Mouse (Mus musculus) right cerebral cortex, postnatal 4 days (tissue): ENCODE results near the gene Clps.
A peak's percentile ranks its signal among the peaks of the same experiment; 100 is the strongest.
"Not testable (repeated sequence)": the region's sequence is repeated elsewhere in the genome, so short reads cannot be mapped to it uniquely, and the experiment has no call there.

Experiments
- DNase-seq: peaks from one replicate; pipeline ENCODE4 v3.0.0-alpha.2; 2022

Gene Clps

DNA sequence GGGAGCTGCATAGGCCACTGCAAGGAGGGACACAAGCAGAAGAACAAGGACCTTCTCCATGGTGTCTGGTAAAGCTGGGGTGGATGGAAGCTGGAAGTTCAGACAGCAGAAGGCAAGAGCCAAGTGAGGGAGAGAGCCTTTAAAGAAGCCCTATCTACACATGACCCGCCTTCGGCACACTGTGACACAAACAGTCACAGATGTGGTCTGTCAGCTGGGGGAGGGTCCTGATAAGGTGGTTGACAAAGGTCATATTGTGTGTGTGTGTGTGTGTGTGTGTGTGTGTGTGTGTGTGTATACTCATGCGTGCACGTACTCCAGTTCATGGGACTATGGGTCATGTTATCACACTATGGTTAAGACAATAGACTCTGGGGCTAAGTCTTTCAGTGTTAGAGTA is at the start of gene Clps:
TSS of gene Clps (minus strand) at position 169 of the 400 bp plus-strand sequence.
- DNase-seq: no peak

- DNase-seq: no peak
Observed at GRCm38 (mm10) chr17:28609543-28609942, 49.0 kb upstream of the Clps start.

DNA sequence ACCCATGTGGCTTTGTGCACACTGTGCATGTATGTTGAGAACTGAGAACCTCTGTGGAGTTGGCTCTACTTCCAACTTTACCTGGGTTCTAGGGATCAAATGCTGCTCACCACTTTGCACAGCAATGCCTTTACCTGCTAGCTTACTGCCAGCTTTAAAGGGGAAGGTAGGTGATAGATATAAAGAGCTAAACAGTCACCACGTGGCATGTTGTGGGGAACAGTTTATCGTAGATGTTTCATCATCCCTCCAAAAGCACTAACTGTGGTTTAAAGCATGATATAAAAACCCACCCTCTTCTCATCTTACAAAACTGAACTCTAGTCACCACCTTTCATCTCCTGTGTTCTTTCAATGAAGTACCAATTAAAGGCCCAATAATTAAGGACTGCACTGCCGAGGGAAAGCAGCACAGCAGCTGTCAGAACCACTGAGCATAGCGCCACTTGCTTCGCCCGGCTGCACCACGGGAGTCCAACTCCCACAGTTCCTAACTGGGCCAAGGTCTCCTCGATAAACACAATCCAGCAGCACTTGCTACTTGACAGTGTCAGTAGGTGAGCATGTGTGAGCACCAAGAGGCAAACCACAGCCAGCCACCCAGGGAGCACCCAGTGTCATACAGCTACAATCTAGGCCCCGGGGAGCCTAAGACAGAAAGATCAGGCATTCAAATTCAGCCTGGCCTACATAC is 41.1 kb upstream of the Clps start:
- DNase-seq: no peak

DNA sequence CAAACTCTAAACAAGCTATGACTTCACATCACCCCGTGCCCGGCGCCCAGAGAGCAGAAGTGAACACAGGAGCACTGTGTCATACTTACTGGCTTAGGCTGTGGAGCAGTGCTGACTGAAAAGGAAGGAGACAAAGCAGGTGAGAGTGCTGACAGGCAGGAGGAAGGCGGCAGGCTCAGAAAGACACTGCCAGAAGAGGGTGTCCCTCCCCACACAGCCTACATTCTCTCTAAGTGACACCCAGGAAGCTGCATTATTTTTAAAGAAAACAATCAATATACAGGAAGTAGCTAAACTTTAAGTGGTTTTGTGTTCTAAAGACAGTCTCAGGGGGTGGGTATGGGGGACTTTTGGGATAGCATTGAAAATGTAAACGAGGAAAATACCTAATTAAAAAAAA is 40.2 kb upstream of the Clps start:
- no peak for DNase-seq

GRCm38 (mm10) chr17:28593965-28594364 is 33.4 kb upstream of the Clps start:
- no peak for DNase-seq

- peak; percentile 89 for DNase-seq
Observed at GRCm38 (mm10) chr17:28592998-28593397, 32.4 kb upstream of the Clps start.

DNA sequence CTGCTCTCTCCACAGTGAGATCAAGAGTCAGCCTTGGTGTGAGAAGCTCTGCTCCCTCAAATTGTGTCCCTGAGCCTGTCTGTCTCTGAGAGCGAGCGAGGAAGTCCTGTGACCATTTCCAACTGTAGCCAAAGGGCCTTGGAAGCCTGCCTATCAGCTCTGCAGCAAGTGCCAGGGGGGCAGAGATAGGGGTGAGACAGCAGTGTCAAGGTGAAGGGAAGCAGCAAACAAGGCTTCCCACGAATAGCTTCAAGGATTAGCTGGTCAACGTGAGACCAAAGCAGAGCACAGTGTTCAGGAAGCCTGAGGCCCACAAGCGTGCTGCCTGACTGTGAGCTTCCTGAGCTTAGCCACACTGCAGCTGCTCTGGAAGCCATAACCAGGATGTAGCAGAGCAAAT is 30.9 kb upstream of the Clps start:
- DNase-seq: no peak

DNA sequence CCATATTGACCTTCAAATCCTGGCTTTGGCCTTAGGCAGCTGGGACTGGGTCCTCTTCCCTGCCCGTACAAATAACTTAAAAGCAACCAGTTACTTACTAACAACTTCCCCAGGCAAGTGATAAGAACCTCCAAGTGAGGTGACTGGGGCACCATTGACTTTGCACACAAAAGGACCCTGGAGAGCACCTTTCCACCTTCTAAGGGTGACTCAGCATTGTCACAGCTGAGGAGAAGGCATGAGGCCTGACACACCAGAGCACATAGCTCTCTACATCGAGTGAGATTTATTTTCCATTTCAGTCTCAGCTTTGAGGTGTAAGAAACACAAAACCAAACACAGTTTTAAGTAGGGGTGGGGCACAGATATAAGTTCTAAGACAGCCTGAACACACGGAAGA is 30.0 kb upstream of the Clps start:
- no peak for DNase-seq

DNA sequence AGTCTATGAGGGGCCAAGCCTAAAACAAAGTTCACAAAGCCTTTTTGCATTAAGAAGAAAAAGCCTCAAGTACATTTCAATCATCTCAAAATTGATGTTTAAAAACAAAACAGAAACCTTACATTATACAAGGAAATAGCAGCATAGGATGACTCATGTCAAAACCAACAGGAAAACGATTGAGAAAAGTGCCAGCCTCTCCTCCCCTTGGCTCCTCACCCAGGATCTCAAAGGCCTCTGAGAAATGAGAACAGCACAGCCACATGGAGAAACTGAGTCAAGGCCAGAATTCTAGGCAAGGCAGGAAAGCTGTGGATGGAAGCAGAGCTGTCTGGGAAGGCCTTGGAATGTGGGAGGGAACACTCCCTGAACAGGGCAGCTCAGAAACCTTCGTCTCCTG is 28.0 kb upstream of the Clps start:
- DNase-seq: no peak

- no peak for DNase-seq
Observed at GRCm38 (mm10) chr17:28586509-28586908, 25.9 kb upstream of the Clps start.

- DNase-seq: no peak
Observed at GRCm38 (mm10) chr17:28581056-28581455, 20.5 kb upstream of the Clps start.

- DNase-seq: peak; percentile 55
Observed at GRCm38 (mm10) chr17:28580396-28580795, 19.8 kb upstream of the Clps start.

- peak; percentile 56 for DNase-seq
Observed at GRCm38 (mm10) chr17:28575244-28576125, 14.9 kb upstream of the Clps start, which contains the start of gene Lhfpl5. Gene Lhfpl5, plus strand, starts transcription at chr17:28575641.

DNA sequence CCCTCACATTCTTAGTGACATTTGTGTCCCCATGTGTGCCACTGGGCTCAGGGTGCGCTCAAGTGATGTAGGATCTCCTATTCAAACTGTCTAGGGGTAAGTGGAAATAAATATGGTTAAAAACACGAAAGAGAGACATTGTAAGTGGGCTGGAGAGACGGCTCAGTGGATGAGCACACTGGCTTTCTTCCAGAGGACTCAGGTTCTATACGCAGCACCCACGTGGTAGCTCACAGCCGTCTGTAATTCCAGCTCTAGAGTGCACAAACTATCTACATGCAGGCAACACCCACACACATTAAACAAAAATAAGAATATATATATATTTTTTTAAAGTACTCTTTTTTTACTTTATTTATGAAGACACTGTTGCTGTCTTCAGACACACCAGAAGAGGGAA is 12.4 kb upstream of the Clps start:
- DNase-seq: no peak

GRCm38 (mm10) chr17:28572521-28572920 is 12.0 kb upstream of the Clps start:
- DNase-seq: no peak

- DNase-seq: no peak
Observed at GRCm38 (mm10) chr17:28571868-28572267, 11.3 kb upstream of the Clps start.

DNA sequence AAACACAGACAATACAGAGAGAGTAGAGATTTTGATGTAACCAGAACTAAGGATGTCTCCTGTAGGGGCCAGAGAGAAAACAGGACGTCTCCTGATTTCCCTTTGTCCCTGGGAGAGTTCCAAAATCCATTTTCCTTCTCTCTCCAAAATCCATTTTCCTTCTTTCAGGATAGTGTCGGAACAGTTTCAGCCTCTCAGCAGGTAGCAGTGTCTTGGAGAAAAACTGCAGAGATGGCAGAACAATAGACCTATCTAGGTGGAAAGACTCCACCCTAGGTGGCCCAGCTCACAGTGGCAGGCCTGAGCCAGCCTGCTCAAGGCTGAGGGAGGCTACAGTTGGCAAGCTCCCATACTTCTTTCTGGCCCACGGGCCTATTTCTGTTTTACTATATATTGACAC is 7.0 kb upstream of the Clps start:
- no peak for DNase-seq

GRCm38 (mm10) chr17:28565181-28565580 is 4.6 kb upstream of the Clps start:
- no peak for DNase-seq

DNA sequence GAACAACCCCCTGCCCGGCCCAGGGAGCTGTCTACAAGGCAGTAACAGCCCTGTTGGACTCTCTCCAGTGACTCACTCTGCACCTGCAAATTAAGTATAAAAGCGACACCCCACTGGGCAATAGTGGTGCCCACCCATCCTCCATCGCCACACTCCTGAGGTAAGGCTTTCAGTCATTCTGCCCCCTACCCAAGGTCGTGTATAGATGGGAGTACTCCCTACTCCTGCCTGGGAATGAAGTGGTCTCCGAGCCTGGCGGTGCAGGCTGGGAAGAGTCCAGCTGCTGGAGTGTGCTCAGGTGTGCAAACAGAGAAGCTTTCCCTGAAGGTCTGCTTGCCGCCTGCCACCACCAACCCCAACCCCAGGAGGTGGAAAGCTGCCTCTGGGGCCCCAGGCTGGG is 1.0 kb upstream of the Clps start:
- DNase-seq: no peak

- DNase-seq: no peak
Observed at GRCm38 (mm10) chr17:28557772-28558171, 2.8 kb downstream of the Clps start.

GRCm38 (mm10) chr17:28556635-28557396 is 3.8 kb downstream of the Clps start:
- DNase-seq: no peak

GRCm38 (mm10) chr17:28554021-28554420 is 6.5 kb downstream of the Clps start:
- not testable (repeated sequence) for DNase-seq

- peak; percentile 74 for DNase-seq
Observed at GRCm38 (mm10) chr17:28553040-28553793, 7.3 kb downstream of the Clps start.
